Mouse (Mus musculus): ENCODE data around the gene Kif21a.

The Kif21a gene

DNA sequence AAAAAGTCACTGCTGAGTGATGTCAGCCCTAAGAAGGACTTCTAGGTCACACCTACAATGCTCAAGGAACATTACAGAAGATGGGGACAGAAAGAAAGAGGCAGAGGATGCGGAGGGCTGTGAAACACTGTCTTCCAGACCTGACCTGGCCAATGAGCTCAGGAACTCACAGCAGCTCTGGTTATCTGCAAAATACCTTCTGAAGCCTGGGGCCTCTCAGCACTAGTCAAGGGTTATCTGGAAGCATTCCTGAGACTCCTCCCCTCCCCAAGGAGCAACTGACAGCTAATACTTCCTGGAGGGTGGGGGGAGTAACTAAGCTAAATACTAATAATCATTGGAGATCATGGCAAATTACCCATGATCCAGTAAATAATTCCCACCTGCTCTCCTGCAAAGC is 111.3 kb downstream of the Kif21a start:
- peak; percentile 22 for DNase-seq (ENCODE audit: low spot score)

DNA sequence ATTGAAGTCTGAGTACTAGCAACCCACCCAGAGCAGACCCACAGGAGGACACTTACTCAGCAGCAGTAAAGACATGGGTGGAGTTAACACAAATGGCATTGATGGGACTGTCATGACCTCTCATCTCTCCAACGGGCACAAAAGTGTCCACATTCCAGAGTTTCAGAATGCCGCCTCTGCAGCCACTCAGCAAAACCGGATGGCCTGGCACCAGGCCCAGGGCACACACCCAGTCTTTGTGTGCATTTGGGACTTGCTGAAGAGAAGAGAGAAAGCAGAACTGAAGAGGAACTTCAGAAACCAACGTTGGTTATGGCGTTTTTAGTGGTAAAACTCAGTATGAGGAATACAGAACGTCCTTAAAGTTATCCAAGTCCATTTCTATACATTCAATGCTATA is 114.2 kb downstream of the Kif21a start:
- no peak for DNase-seq (ENCODE audit: low spot score)

GRCm38 (mm10) chr15:90931451-90931850 is 118.3 kb downstream of the Kif21a start:
- no peak for DNase-seq (ENCODE audit: low spot score)

- no peak for DNase-seq (ENCODE audit: low spot score)
Observed at GRCm38 (mm10) chr15:90929043-90929442, 120.7 kb downstream of the Kif21a start.

DNA sequence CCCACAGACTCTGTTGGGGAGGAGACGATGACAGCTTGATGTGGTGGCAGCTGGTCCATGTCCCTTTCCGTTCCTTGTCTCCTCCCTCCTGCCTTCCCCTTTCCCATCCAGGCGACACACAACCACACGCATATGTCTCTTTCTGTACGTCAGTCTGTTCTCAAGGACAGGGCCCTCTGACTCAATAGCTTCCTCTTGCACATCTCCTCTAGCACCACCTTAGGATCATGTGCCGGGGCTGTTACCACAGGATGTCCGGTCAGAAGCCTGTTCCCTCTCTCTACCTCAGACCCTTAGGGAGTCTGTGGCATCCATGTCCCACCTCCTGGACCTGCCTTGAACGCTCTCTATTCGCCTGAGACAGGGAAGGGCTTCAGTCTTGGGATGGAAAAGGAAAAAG is 153.3 kb downstream of the Kif21a start:
- DNase-seq (ENCODE audit: low spot score) = no peak

DNA sequence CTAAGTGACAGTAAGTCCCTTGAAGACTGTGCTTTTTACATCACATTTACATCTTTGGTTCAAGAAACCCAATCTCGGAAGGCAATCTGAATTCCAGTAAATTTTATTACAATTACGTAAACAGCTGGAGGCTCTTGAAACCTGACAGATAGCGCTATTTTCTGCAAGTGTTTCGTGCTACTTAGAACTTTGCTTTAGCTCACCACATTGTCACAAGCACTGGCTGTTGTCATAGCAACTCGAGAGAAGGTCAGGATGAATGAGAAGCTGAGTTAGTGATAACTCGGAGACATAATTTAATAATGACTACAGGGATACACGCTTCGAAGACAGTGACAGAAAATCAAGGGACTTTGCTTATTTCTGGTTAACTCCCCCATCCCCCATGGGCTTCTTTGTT is 162.3 kb downstream of the Kif21a start:
- no peak for DNase-seq (ENCODE audit: low spot score)

All from yolk sac, embryonic 10.5 days (tissue).